Mouse (Mus musculus) hindbrain, embryonic 15.5 days (tissue): ENCODE data around the gene Hinfp. TPM values are rescaled to one million over a fixed set of nuclear protein-coding genes. Genes with fewer than 3 reads are reported as not detected.

ENCODE experiments used
- ATAC-seq: fragments of 200-750 bp; cut with Nextera tagmentation; 2 replicates; pipeline ENCODE4 v1.8.0; 2017; ENCODE audit warnings: low read depth, moderate number of reproducible peaks, moderate TSS enrichment; ENCODE audit not compliant: low FRiP score
- H3K27ac ChIP-seq: fragments of 300-500 bp; sonication (generic); replicated peaks from 2 replicates; pipeline ENCODE4 v1.5.1; 2015; ENCODE audit warnings: mild to moderate bottlenecking, inconsistent platforms
- H3K27me3 ChIP-seq: fragments of 300-500 bp; sonication (generic); 2 replicates; pipeline ENCODE4 v1.6.1; 2015; ENCODE audit warnings: control low read depth, inconsistent platforms
- H3K36me3 ChIP-seq: fragments of 300-500 bp; sonication (generic); 2 replicates; pipeline ENCODE4 v1.6.1; 2015; ENCODE audit warnings: control low read depth, inconsistent platforms
- H3K4me1 ChIP-seq: fragments of 300-500 bp; sonication (generic); replicated peaks from 2 replicates; pipeline ENCODE4 v1.6.1; 2015; ENCODE audit warnings: control low read depth, inconsistent platforms
- H3K4me2 ChIP-seq: fragments of 300-500 bp; sonication (generic); 2 replicates; pipeline ENCODE4 v1.6.1; 2015; ENCODE audit warnings: moderate library complexity, mild to moderate bottlenecking, inconsistent platforms
- H3K4me3 ChIP-seq: fragments of 300-500 bp; sonication (generic); 2 replicates; pipeline ENCODE4 v1.5.1; 2015; ENCODE audit warnings: mild to moderate bottlenecking, inconsistent platforms
- H3K9ac ChIP-seq: fragments of 300-500 bp; sonication (generic); 2 replicates; pipeline ENCODE4 v1.6.1; 2015; ENCODE audit warnings: inconsistent platforms
- H3K9me3 ChIP-seq: fragments of 300-500 bp; sonication (generic); 2 replicates; pipeline ENCODE4 v1.6.1; 2016; ENCODE audit warnings: control low read depth, inconsistent platforms
- WGBS: fragments of 180-500 bp; shearing (Covaris S2); methylation state at CpG from one replicate; pipeline ENCODE4 v1.1.7; 2015; 5-methylcytosine and 5-hydroxymethylcytosine counted together
- polyA plus RNA-seq: library from polyadenylated mRNA; unstranded; fragments of >200 nt; fragmentation: Nextera tagmentation; extraction: Ambion mirVana; gene quantifications from 2 replicates; pipeline ENCODE4 v1.2.1, GENCODE M21; 2015

Hinfp gene
- polyA plus RNA-seq, 1 experiment from 2014 or later, result 28.8 TPM

GRCm38 (mm10) chr9:44267319-44268026 is 38.0 kb downstream of the Hinfp start:
- peak overlapping the region; percentile 43 for H3K9ac ChIP-seq
- H3K4me1 ChIP-seq, result peaks cover 28% of the 10 kb centered on the region
- H3K27ac ChIP-seq, result peak overlapping the region; percentile 52
- no peaks in the 10 kb centered on the region for H3K36me3 ChIP-seq
- peak overlapping the region; percentile 36 for H3K4me3 ChIP-seq
- no peaks in the 10 kb centered on the region for H3K27me3 ChIP-seq
- no peaks in the 10 kb centered on the region for H3K9me3 ChIP-seq
- peak overlapping the region; percentile 58 for H3K4me2 ChIP-seq
- WGBS, result 6% methylated on average over 23 of the region's 23 CpGs
- no peak; the same call in 1 of the 2 replicates for ATAC-seq

- no peak overlapping the region for H3K9ac ChIP-seq
- no peaks in the 10 kb centered on the region for H3K36me3 ChIP-seq
- peak overlapping the region; percentile 52 for H3K27ac ChIP-seq
- H3K9me3 ChIP-seq, result no peaks in the 10 kb centered on the region
- H3K4me2 ChIP-seq, result 0 out of 2 replicates have a peak overlapping the region, but pooled peaks have one; percentile 58
- 55% methylated on average over 8 of the region's 8 CpGs for WGBS
- ATAC-seq, result no peak
- H3K27me3 ChIP-seq, result no peaks in the 10 kb centered on the region
- H3K4me1 ChIP-seq, result peaks cover 28% of the 10 kb centered on the region
- no peak overlapping the region for H3K4me3 ChIP-seq
Measured at GRCm38 (mm10) chr9:44266478-44267226, 38.8 kb downstream of the Hinfp start.

- H3K27ac ChIP-seq, result no peak overlapping the region
- H3K9ac ChIP-seq, result no peak overlapping the region
- H3K27me3 ChIP-seq, result no peaks in the 10 kb centered on the region
- no peaks in the 10 kb centered on the region for H3K9me3 ChIP-seq
- peaks cover 9% of the 10 kb centered on the region; the same call in 1 of the 2 replicates for H3K4me1 ChIP-seq
- H3K36me3 ChIP-seq, result no peaks in the 10 kb centered on the region
- 88% methylated on average over 14 of the region's 14 CpGs for WGBS
- no peak overlapping the region for H3K4me3 ChIP-seq
- H3K4me2 ChIP-seq, result no peak overlapping the region
- no peak for ATAC-seq
Measured at GRCm38 (mm10) chr9:44261388-44261787, 44.1 kb downstream of the Hinfp start.

- no peaks in the 10 kb centered on the region for H3K9me3 ChIP-seq
- H3K27me3 ChIP-seq, result no peaks in the 10 kb centered on the region
- 72% methylated on average over 10 of the region's 10 CpGs for WGBS
- peaks cover 16% of the 10 kb centered on the region for H3K4me1 ChIP-seq
- ATAC-seq, result no peak
- H3K36me3 ChIP-seq, result no peaks in the 10 kb centered on the region
- H3K4me3 ChIP-seq, result no peak overlapping the region
- no peak overlapping the region for H3K9ac ChIP-seq
- no peak overlapping the region for H3K27ac ChIP-seq
- H3K4me2 ChIP-seq, result no peak overlapping the region
Measured at GRCm38 (mm10) chr9:44259014-44259413, 46.5 kb downstream of the Hinfp start.

- Histone ChIP-seq H3K4me2 (no peak overlapping the region), H3K27me3 (no peaks in the 10 kb centered on the region), H3K4me3 (no peak overlapping the region), H3K27ac (no peak overlapping the region), H3K9me3 (no peaks in the 10 kb centered on the region), H3K9ac (no peak overlapping the region), H3K4me1 (peaks cover 25% of the 10 kb centered on the region), H3K36me3 (no peaks in the 10 kb centered on the region)
- 77% methylated on average over 8 of the region's 8 CpGs for WGBS
- no peak for ATAC-seq
Measured at GRCm38 (mm10) chr9:44256213-44256612, 49.3 kb downstream of the Hinfp start.

GRCm38 (mm10) chr9:44255136-44255521 is 50.3 kb downstream of the Hinfp start:
- no peak overlapping the region for H3K9ac ChIP-seq
- 0 out of 2 replicates have a peak, but pooled peaks have one; percentile 27 for ATAC-seq
- no peaks in the 10 kb centered on the region for H3K27me3 ChIP-seq
- no peaks in the 10 kb centered on the region for H3K9me3 ChIP-seq
- 0 out of 2 replicates have a peak overlapping the region, but pooled peaks have one; percentile 2 for H3K4me2 ChIP-seq
- H3K36me3 ChIP-seq, result no peaks in the 10 kb centered on the region
- H3K27ac ChIP-seq, result peak overlapping the region; percentile 69
- peaks cover 30% of the 10 kb centered on the region for H3K4me1 ChIP-seq
- no peak overlapping the region for H3K4me3 ChIP-seq
- 40% methylated on average over 6 of the region's 6 CpGs for WGBS

- 3% methylated on average over 5 of the region's 5 CpGs for WGBS
- H3K36me3 ChIP-seq, result no peaks in the 10 kb centered on the region
- H3K4me1 ChIP-seq, result peaks cover 35% of the 10 kb centered on the region
- peak overlapping the region; percentile 69 for H3K27ac ChIP-seq
- no peaks in the 10 kb centered on the region for H3K27me3 ChIP-seq
- peak; percentile 76; the same call in 1 of the 2 replicates for ATAC-seq
- no peak overlapping the region for H3K4me3 ChIP-seq
- H3K9me3 ChIP-seq, result no peaks in the 10 kb centered on the region
- no peak overlapping the region for H3K9ac ChIP-seq
- H3K4me2 ChIP-seq, result 0 out of 2 replicates have a peak overlapping the region, but pooled peaks have one; percentile 2
Measured at GRCm38 (mm10) chr9:44254508-44255135, 50.8 kb downstream of the Hinfp start.

- H3K4me1 ChIP-seq, result peaks cover 36% of the 10 kb centered on the region
- H3K4me3 ChIP-seq, result no peak overlapping the region
- H3K9ac ChIP-seq, result no peak overlapping the region
- H3K27ac ChIP-seq, result no peak overlapping the region
- no peaks in the 10 kb centered on the region for H3K36me3 ChIP-seq
- no peaks in the 10 kb centered on the region for H3K27me3 ChIP-seq
- no peak overlapping the region for H3K4me2 ChIP-seq
- WGBS, result 73% methylated on average over 6 of the region's 6 CpGs
- ATAC-seq, result no peak
- no peaks in the 10 kb centered on the region for H3K9me3 ChIP-seq
Measured at GRCm38 (mm10) chr9:44253441-44253840, 52.0 kb downstream of the Hinfp start.

- Histone ChIP-seq H3K4me1 (peaks cover 36% of the 10 kb centered on the region), H3K9ac (no peak within 1 kb of the TSS), H3K9me3 (no peaks in the 10 kb centered on the region), H3K27me3 (no peaks in the 10 kb centered on the region), H3K4me2 (no peak within 1 kb of the TSS), H3K36me3 (no peaks in the 10 kb centered on the region), H3K27ac (no peak within 1 kb of the TSS), H3K4me3 (no peak within 1 kb of the TSS)
- 83% methylated on average over 10 of the region's 10 CpGs for WGBS
- ATAC-seq, result no peak
Measured at GRCm38 (mm10) chr9:44251314-44251713, 54.2 kb downstream of the Hinfp start, which contains the start of gene Pdzd3. Gene Pdzd3, minus strand, starts transcription at chr9:44251471.

GRCm38 (mm10) chr9:44250445-44250844 is 55.0 kb downstream of the Hinfp start:
- WGBS, result 32% methylated on average over 4 of the region's 4 CpGs
- Histone ChIP-seq H3K36me3 (no peaks in the 10 kb centered on the region), H3K27me3 (no peaks in the 10 kb centered on the region), H3K4me1 (peaks cover 34% of the 10 kb centered on the region), H3K27ac (no peak overlapping the region), H3K9ac (no peak overlapping the region), H3K4me2 (no peak overlapping the region), H3K4me3 (no peak overlapping the region), H3K9me3 (no peaks in the 10 kb centered on the region)
- ATAC-seq, result no peak

GRCm38 (mm10) chr9:44249181-44250146 is 56.0 kb downstream of the Hinfp start:
- peak; percentile 66; the same call in 1 of the 2 replicates for ATAC-seq
- H3K27me3 ChIP-seq, result no peaks in the 10 kb centered on the region
- H3K4me1 ChIP-seq, result peaks cover 24% of the 10 kb centered on the region
- no peaks in the 10 kb centered on the region for H3K9me3 ChIP-seq
- no peak overlapping the region for H3K4me2 ChIP-seq
- WGBS, result 50% methylated on average over 26 of the region's 26 CpGs
- no peak overlapping the region for H3K27ac ChIP-seq
- H3K9ac ChIP-seq, result no peak overlapping the region
- H3K36me3 ChIP-seq, result no peaks in the 10 kb centered on the region
- no peak overlapping the region for H3K4me3 ChIP-seq
